In the genomic region with DNA sequence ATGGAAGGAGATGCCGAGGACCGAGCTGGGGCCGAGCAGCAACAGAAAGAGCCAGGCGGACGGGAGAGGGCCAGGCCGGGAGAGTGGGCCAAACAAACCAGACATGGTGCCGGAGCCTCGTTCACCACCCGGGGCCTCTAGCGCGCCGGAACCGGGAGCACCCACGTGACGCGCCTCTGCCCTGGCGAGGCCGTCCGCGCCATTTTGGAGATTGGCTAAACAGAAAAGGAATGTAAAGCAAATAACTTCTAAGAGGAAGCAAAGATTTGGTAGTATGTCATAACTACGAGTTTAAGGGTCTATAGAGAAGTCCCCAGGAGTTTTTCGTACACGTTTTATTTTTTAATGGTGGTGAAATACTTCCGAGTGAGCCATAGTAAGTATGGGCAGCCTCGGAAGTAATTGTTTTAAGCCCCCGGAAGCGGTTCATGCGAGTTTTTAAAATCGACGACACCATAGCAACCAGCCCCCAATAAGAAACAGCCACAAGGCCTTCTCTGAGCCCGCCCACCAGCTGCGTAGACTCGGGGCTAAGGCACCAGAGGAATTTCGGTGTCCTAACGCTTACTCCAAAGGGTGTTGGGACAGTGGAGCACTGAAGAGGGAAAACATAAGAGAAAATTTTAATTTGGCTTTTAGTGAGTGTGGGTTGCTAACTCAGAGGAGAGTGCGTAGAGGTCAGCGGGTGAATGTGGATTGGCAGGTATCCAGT, we compare ENCODE assay signal across 8 mouse cellular contexts. TPM values are rescaled to one million over a fixed set of nuclear protein-coding genes. Genes with fewer than 3 reads are reported as not detected.
DNase-seq lines count a peak whose midpoint lies in the region; ATAC-seq lines count a peak whose summit lies in the region.

Gene Tmed10, minus strand, starts transcription at position 287 of the 712 bp plus-strand sequence.

- H3K4me2 ChIP-seq in hindbrain, embryonic 15.5 days = peak within 1 kb of the TSS; percentile 71

- peak within 1 kb of the TSS; percentile 83 for H3K27ac ChIP-seq in hindbrain, embryonic 15.5 days (replicated peaks)

- no peaks in the 10 kb centered on the region for H3K27me3 ChIP-seq in hindbrain, embryonic 15.5 days

- no peaks in the 10 kb centered on the region for H3K36me3 ChIP-seq in hindbrain, embryonic 15.5 days

- peak; percentile 84 for DNase-seq in T-cell, adult 2 months (ENCODE audit: low spot score)
- DNase-seq in cerebellum, postnatal 36 days = peak; percentile 85 to 87
- DNase-seq in frontal cortex, postnatal 36 days (ENCODE audit: low spot score in 2 of 2) = peak; percentile 85 to 92
- DNase-seq in left cerebral cortex, adult 11 months (ENCODE audit: low spot score) = peak; percentile 92
- peak; percentile 91 to 93 for DNase-seq in lung, postnatal 4 days
- DNase-seq in retina, postnatal 7 days (ENCODE audit: low read depth, low spot score) = peak; percentile 84
- DNase-seq in urinary bladder, adult 2 months (ENCODE audit: low spot score) = peak; percentile 86

- H3K9me3 ChIP-seq in hindbrain, embryonic 15.5 days = no peaks in the 10 kb centered on the region

- peak within 1 kb of the TSS; percentile 94 for H3K9ac ChIP-seq in hindbrain, embryonic 15.5 days

- peak within 1 kb of the TSS; percentile 95 for H3K4me3 ChIP-seq in hindbrain, embryonic 15.5 days

- ATAC-seq in hindbrain, embryonic 15.5 days (ENCODE audit: low FRiP score, low read depth) = peak; percentile 96

- peaks cover 29% of the 10 kb centered on the region for H3K4me1 ChIP-seq in hindbrain, embryonic 15.5 days (replicated peaks)

- WGBS in hindbrain, embryonic 15.5 days = under 1% methylated on average over 37 of the region's 37 CpGs

RNA-seq across cellular contexts. Expression of gene Tmed10, which starts in this region (rescaled TPM):
- polyA plus RNA-seq in hindbrain, embryonic 15.5 days (2015; fragmentation: Nextera tagmentation; extraction: Ambion mirVana) = 186 and 195 TPM in 2 replicates
- polyA plus RNA-seq in urinary bladder, adult 2 months (2012; rRNA removed) = 207 and 230 TPM in 2 replicates

Comparison
In these comparisons a context has a peak if more than half of its experiments do, and no peak if none do; other contexts are left out.
1. Peak in every context shown above with its lines: DNase-seq, ATAC-seq, H3K4me3 ChIP-seq and H3K27ac ChIP-seq.